Mouse (Mus musculus): ENCODE measurements at regions not wholly inside any gene's neighbourhood (a gene's known extent, or its start where the extent isn't known, plus 50 kb on each side); places are given as distances from the start of the nearest gene placed in this dataset.

DNA sequence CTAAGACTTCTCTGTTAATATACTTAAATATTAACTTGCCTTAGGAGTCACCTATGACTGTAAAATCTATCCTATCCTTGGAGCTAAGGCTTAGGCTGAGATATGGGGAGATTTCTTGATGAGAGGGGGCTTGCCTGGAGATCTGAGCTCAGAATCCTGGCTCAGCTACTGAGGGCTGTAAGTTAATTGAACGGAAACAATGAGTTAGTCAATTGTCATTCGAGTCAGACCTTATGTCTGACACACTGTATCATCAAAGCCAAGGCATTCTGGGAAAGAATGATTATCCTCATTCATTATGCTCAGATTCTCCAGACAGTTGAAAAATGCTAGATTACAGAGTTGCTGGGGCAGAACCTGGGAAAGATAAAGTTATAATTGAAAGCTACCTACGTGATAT, 118.5 kb downstream of the Zfp395 start:
- DNase-seq (ENCODE audit: low spot score) = no peak

DNA sequence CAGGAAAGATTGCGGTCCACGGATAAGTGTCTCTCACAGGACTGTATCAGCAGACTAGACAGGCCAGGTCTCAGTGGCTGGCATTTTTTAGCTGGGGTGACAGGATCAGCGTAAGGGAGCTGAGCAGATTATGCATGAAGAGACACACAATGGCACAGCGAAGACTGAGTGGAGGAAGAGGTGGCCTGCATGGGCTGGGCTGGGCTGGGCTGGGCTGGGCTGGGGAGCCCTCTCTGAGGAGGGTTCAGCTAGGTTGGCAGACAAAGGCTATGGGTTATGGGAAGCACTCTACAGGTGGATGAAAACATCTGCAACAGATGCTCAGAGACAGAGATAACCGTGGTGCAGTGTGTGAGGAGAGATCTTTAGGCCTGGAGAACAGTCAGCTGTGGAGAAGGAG, 121.6 kb downstream of the Zfp395 start:
- DNase-seq (ENCODE audit: low spot score) = no peak

DNA sequence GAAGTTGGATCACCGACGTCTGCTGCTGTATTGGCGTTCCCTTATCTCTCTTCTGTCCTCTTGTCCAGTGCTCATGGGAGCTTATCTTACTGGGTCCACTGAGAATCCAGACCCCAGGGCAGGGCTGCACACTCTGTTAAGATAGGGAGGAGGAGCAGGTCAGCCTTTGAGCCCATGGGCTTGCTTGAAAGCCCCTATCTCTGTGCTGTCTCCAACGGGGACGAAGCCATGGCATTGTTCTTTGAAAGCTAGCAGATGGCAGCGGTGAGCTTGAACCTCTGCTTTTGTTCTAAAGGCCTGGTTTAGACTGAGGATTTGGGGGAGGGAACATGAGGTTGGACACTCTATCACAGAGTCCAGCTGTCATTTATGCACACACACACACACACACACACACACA, 122.2 kb downstream of the Zfp395 start:
- peak; percentile 47 for DNase-seq (ENCODE audit: low spot score)

Data from embryo, embryonic 10.5 days (tissue).